In the genomic region with DNA sequence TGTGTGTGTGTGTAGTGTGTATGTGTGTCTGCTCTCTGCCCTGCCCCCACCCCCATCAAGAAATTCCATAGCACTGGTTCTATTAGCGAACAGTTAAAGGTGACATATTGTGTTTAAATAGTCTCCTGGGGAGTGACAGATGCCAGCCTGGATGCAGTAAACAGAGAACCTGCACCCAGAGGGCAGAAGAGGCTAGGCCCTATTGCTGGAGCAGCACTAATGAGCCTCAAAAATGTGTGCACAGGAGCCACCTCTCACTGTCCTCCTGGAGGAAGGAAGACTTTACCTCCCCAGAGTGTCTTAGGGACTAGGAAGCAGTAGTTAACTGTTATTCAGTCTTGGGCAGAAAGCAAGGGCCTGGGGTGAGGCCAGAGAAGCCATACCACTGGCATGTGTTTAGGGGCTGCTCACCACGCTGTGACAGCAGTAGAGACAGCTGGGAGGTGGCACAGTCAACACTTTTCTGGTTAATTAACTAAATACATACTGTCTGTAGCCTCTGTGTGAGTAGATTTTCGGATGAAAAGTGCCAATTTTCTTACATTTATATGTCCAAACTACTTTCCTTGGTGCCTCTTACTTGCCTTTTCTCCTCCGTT, we compare ENCODE assay signal across 21 mouse cellular contexts.
A peak's percentile ranks its signal among the peaks of the same experiment; 100 is the strongest.
DNase-seq lines count a peak whose midpoint lies in the region; ATAC-seq and TF ChIP-seq lines count a peak whose summit lies in the region.
"Had no signal": no experiment of that assay in that cellular context is flagged by ENCODE, and none has a peak within 500 bp of the region (broad histone marks: within the 10 kb centered on the region; RNA-seq: fewer than 3 reads in every experiment).

No protein-coding gene starts in this region.

- no peaks in the 10 kb centered on the region for H3K9me3 ChIP-seq in forebrain, embryonic 15.5 days
- H3K9me3 ChIP-seq in forebrain, embryonic 12.5 days: no peaks in the 10 kb centered on the region
- no peaks in the 10 kb centered on the region for H3K9me3 ChIP-seq in midbrain, embryonic 11.5 days (ENCODE audit: control insufficient read depth, low read length)
- no peaks in the 10 kb centered on the region for H3K9me3 ChIP-seq in midbrain, embryonic 16.5 days (replicated peaks; ENCODE audit: control insufficient read depth, low read length, poor library complexity, severe bottlenecking)
- H3K9me3 ChIP-seq in forebrain, postnatal 0 days (ENCODE audit: low read length): no peaks in the 10 kb centered on the region
- no peaks in the 10 kb centered on the region for H3K9me3 ChIP-seq in neural tube, embryonic 15.5 days (replicated peaks)
- H3K9me3 ChIP-seq: embryonic facial prominence, embryonic 10.5 days; limb, embryonic 13.5 days; liver, embryonic 12.5 days; midbrain, embryonic 10.5 days; neural tube, embryonic 12.5 days had no signal

- 39% methylated on average over 4 of the region's 4 CpGs for WGBS in forebrain, embryonic 15.5 days
- whole genome bisulfite sequencing in forebrain, embryonic 12.5 days: 75% methylated on average over 4 of the region's 4 CpGs
- 73% methylated on average over 4 of the region's 4 CpGs for WGBS in midbrain, embryonic 11.5 days
- WGBS in midbrain, embryonic 16.5 days: 67% methylated on average over 4 of the region's 4 CpGs
- 35% methylated on average over 4 of the region's 4 CpGs for WGBS in forebrain, postnatal 0 days
- WGBS in neural tube, embryonic 15.5 days: 47% methylated on average over 4 of the region's 4 CpGs

- no peak overlapping the region for H3K4me3 ChIP-seq in forebrain, embryonic 15.5 days
- no peak overlapping the region for H3K4me3 ChIP-seq in forebrain, embryonic 12.5 days (replicated peaks)
- H3K4me3 ChIP-seq in midbrain, embryonic 11.5 days (ENCODE audit: low read depth, low read length): no peak overlapping the region
- H3K4me3 ChIP-seq in midbrain, embryonic 16.5 days (ENCODE audit: low read depth, low read length): no peak overlapping the region
- H3K4me3 ChIP-seq in forebrain, postnatal 0 days (ENCODE audit: low read depth, low read length): no peak overlapping the region
- H3K4me3 ChIP-seq in neural tube, embryonic 15.5 days (replicated peaks): no peak overlapping the region
- H3K4me3 ChIP-seq: embryonic facial prominence, embryonic 10.5 days; heart, adult 2 months; limb, embryonic 13.5 days; liver, embryonic 12.5 days; midbrain, embryonic 10.5 days; neural tube, embryonic 12.5 days had no signal

- no peak for TF ChIP-seq CTCF in forebrain, postnatal 0 days (IDR thresholded peaks at IDR 0.05; ENCODE audit: low read depth)

- H3K27ac ChIP-seq in forebrain, embryonic 15.5 days (replicated peaks): no peak overlapping the region
- no peak overlapping the region for H3K27ac ChIP-seq in forebrain, embryonic 12.5 days
- H3K27ac ChIP-seq in midbrain, embryonic 11.5 days (ENCODE audit: low read depth, low read length): no peak overlapping the region
- no peak overlapping the region for H3K27ac ChIP-seq in midbrain, embryonic 16.5 days (ENCODE audit: low read length)
- H3K27ac ChIP-seq in forebrain, postnatal 0 days (ENCODE audit: low read depth, low read length): no peak overlapping the region
- H3K27ac ChIP-seq in neural tube, embryonic 15.5 days (replicated peaks): no peak overlapping the region
- H3K27ac ChIP-seq: embryonic facial prominence, embryonic 10.5 days; heart, adult 2 months; limb, embryonic 13.5 days; liver, embryonic 12.5 days; midbrain, embryonic 10.5 days; neural tube, embryonic 12.5 days; stomach, postnatal 0 days had no signal

- DNase-seq in midbrain, embryonic 11.5 days (ENCODE audit: low spot score, missing footprints): peak; percentile 39
- DNase-seq in forebrain, postnatal 0 days: peak; percentile 7
- DNase-seq in heart, adult 9 months (ENCODE audit: low spot score in 2 of 2): no peak
- DNase-seq: adrenal gland, postnatal 25 days; cerebellum, adult 9-11 months; gastrocnemius, postnatal 25 days; heart, adult 2 months; kidney, adult 18-20 months; layer of hippocampus, postnatal 36 days; lung, adult 18-20 months; lung, postnatal 10 days had no signal

- H3K36me3 ChIP-seq in forebrain, embryonic 15.5 days: no peaks in the 10 kb centered on the region
- no peaks in the 10 kb centered on the region for H3K36me3 ChIP-seq in forebrain, embryonic 12.5 days (replicated peaks)
- H3K36me3 ChIP-seq in midbrain, embryonic 11.5 days (ENCODE audit: control insufficient read depth, insufficient read depth, low read length): no peaks in the 10 kb centered on the region
- no peaks in the 10 kb centered on the region for H3K36me3 ChIP-seq in midbrain, embryonic 16.5 days (ENCODE audit: control insufficient read depth, insufficient read depth, low read length)
- H3K36me3 ChIP-seq in forebrain, postnatal 0 days (ENCODE audit: insufficient read depth): no peaks in the 10 kb centered on the region
- H3K36me3 ChIP-seq in neural tube, embryonic 15.5 days: no peaks in the 10 kb centered on the region
- H3K36me3 ChIP-seq: embryonic facial prominence, embryonic 10.5 days; limb, embryonic 13.5 days; liver, embryonic 12.5 days; midbrain, embryonic 10.5 days; neural tube, embryonic 12.5 days had no signal

- H3K27me3 ChIP-seq in forebrain, embryonic 15.5 days: no peaks in the 10 kb centered on the region
- H3K27me3 ChIP-seq in forebrain, embryonic 12.5 days: no peaks in the 10 kb centered on the region
- H3K27me3 ChIP-seq in midbrain, embryonic 11.5 days (ENCODE audit: control insufficient read depth, insufficient read depth, low read length): no peaks in the 10 kb centered on the region
- H3K27me3 ChIP-seq in midbrain, embryonic 16.5 days (ENCODE audit: control insufficient read depth, insufficient read depth, low read depth, low read length): no peaks in the 10 kb centered on the region
- no peaks in the 10 kb centered on the region for H3K27me3 ChIP-seq in forebrain, postnatal 0 days (ENCODE audit: insufficient read depth, low read length)
- H3K27me3 ChIP-seq in neural tube, embryonic 15.5 days (replicated peaks): no peaks in the 10 kb centered on the region
- H3K27me3 ChIP-seq: limb, embryonic 13.5 days; liver, embryonic 12.5 days; neural tube, embryonic 12.5 days had no signal

- H3K4me1 ChIP-seq in forebrain, embryonic 15.5 days: peaks cover 10% of the 10 kb centered on the region
- no peaks in the 10 kb centered on the region for H3K4me1 ChIP-seq in forebrain, embryonic 12.5 days
- no peaks in the 10 kb centered on the region for H3K4me1 ChIP-seq in midbrain, embryonic 11.5 days (ENCODE audit: control insufficient read depth, insufficient read depth, low read length)
- H3K4me1 ChIP-seq in midbrain, embryonic 16.5 days (ENCODE audit: control insufficient read depth, insufficient read depth, low read length): no peaks in the 10 kb centered on the region
- no peaks in the 10 kb centered on the region for H3K4me1 ChIP-seq in forebrain, postnatal 0 days (ENCODE audit: insufficient read depth)
- H3K4me1 ChIP-seq in neural tube, embryonic 15.5 days: peaks cover 3% of the 10 kb centered on the region; the same call in 1 of the 2 replicates
- H3K4me1 ChIP-seq: embryonic facial prominence, embryonic 10.5 days; limb, embryonic 13.5 days; liver, embryonic 12.5 days; midbrain, embryonic 10.5 days; neural tube, embryonic 12.5 days had no signal

- no peak overlapping the region for H3K9ac ChIP-seq in forebrain, embryonic 15.5 days (replicated peaks)
- no peak overlapping the region for H3K9ac ChIP-seq in forebrain, embryonic 12.5 days
- no peak overlapping the region for H3K9ac ChIP-seq in midbrain, embryonic 11.5 days (ENCODE audit: low read length)
- H3K9ac ChIP-seq in midbrain, embryonic 16.5 days (ENCODE audit: low read depth, low read length): no peak overlapping the region
- no peak overlapping the region for H3K9ac ChIP-seq in forebrain, postnatal 0 days
- no peak overlapping the region for H3K9ac ChIP-seq in neural tube, embryonic 15.5 days (replicated peaks)
- H3K9ac ChIP-seq: limb, embryonic 13.5 days; liver, embryonic 12.5 days; neural tube, embryonic 12.5 days had no signal

- no peak overlapping the region for H3K4me2 ChIP-seq in forebrain, embryonic 15.5 days (replicated peaks)
- H3K4me2 ChIP-seq in forebrain, embryonic 12.5 days: no peak overlapping the region
- no peak overlapping the region for H3K4me2 ChIP-seq in midbrain, embryonic 11.5 days
- H3K4me2 ChIP-seq in midbrain, embryonic 16.5 days (ENCODE audit: low read length): no peak overlapping the region
- H3K4me2 ChIP-seq in forebrain, postnatal 0 days (ENCODE audit: low read depth): no peak overlapping the region
- H3K4me2 ChIP-seq in neural tube, embryonic 15.5 days: no peak overlapping the region
- H3K4me2 ChIP-seq: limb, embryonic 13.5 days; liver, embryonic 12.5 days; neural tube, embryonic 12.5 days had no signal

- ATAC-seq in forebrain, embryonic 15.5 days (replicated peaks): peak; percentile 73
- ATAC-seq in forebrain, embryonic 12.5 days (ENCODE audit: low FRiP score): no peak; the same call in 1 of the 2 replicates
- ATAC-seq in midbrain, embryonic 11.5 days (ENCODE audit: low FRiP score): no peak
- ATAC-seq in midbrain, embryonic 16.5 days: no peak
- ATAC-seq in forebrain, postnatal 0 days: peak; percentile 68
- ATAC-seq in neural tube, embryonic 15.5 days (ENCODE audit: low FRiP score): peak; percentile 58
- ATAC-seq: liver, embryonic 12.5 days had no signal

Comparison
In these comparisons a context has a peak if more than half of its experiments do, and no peak if none do; other contexts are left out.
1. ATAC-seq: peak in forebrain, embryonic 15.5 days (single experiment), forebrain, postnatal 0 days (single experiment) and neural tube, embryonic 15.5 days (single experiment); none in forebrain, embryonic 12.5 days (single experiment), midbrain, embryonic 11.5 days (single experiment) and midbrain, embryonic 16.5 days (single experiment).
2. DNase-seq: peak in midbrain, embryonic 11.5 days (single experiment) and forebrain, postnatal 0 days (single experiment); none in heart, adult 9 months (0 of 2).